7 mouse cellular contexts compared by ENCODE assay signal in genomic region chr11:98933151-98933550, GRCm38 (mm10). TPM values are rescaled to one million over a fixed set of nuclear protein-coding genes. Genes with fewer than 3 reads are reported as not detected.
DNase-seq lines count a peak whose midpoint lies in the region; TF ChIP-seq lines count a peak whose summit lies in the region.

No protein-coding gene starts in this region.

- H3K4me1 ChIP-seq in bone marrow macrophage, adult 2 months (ENCODE audit: control insufficient read depth, insufficient read depth, low read length): peaks cover 41% of the 10 kb centered on the region
- H3K4me1 ChIP-seq in spleen, adult 2 months (ENCODE audit: control insufficient read depth, insufficient read depth, insufficient read length): peaks cover 27% of the 10 kb centered on the region; the same call in 1 of the 2 replicates

- intact Hi-C loops in gastrocnemius, postnatal 36 days (cut with DNase I): loop anchor here (2.0 kb wide), 1 partner anchor 40 kb away; no protein-coding TSS in a partner anchor

- TF ChIP-seq POLR2A in bone marrow macrophage, adult 2 months (IDR thresholded peaks at IDR 0.05; ENCODE audit: borderline replicate concordance, low read depth, low read length): no peak
- TF ChIP-seq POLR2A in spleen, adult 2 months (IDR thresholded peaks at IDR 0.05; ENCODE audit: low read depth, low read length): no peak

- no peaks in the 10 kb centered on the region for H3K36me3 ChIP-seq in spleen, adult 2 months (ENCODE audit: control insufficient read depth, insufficient read depth, low read length)

- DNase-seq in 3134 (ENCODE audit: extremely low read depth, insufficient read length, low spot score) (peak; percentile 89), A20 (ENCODE audit: low read depth, low spot score) (peak; percentile 59)
- peak; percentile 53 to 67 for DNase-seq in gastrocnemius, postnatal 36 days
- DNase-seq in kidney, adult 18-20 months: peak; percentile 71
- DNase-seq in lung, postnatal 10 days: peak; percentile 89
- DNase-seq in spleen, adult 2 months (ENCODE audit: low read depth in 1 of 2, low spot score in 2 of 2): peak in 1 of 2 experiments; percentile 74

- 14% methylated on average over 9 of the region's 9 CpGs for WGBS in spleen, adult 2 months

- H3K27me3 ChIP-seq in spleen, adult 2 months (ENCODE audit: control insufficient read depth, insufficient read depth, low read length): no peaks in the 10 kb centered on the region

- peak; percentile 35 for TF ChIP-seq CTCF in bone marrow macrophage, adult 2 months (IDR thresholded peaks at IDR 0.05; ENCODE audit: low read depth, low read length)
- TF ChIP-seq CTCF in spleen, adult 2 months (IDR thresholded peaks at IDR 0.05; ENCODE audit: extremely low read depth, insufficient read depth, insufficient read length, insufficient replicate concordance): peak; percentile 65; the same call in 1 of the 2 replicates

- H3K4me3 ChIP-seq in bone marrow macrophage, adult 2 months (ENCODE audit: insufficient read depth, low read length): no peak overlapping the region
- no peak overlapping the region for H3K4me3 ChIP-seq in spleen, adult 2 months (ENCODE audit: extremely low read depth, insufficient read depth, insufficient read length)

- H3K27ac ChIP-seq in bone marrow macrophage, adult 2 months (ENCODE audit: insufficient read depth, low read depth, low read length): no peak overlapping the region
- H3K27ac ChIP-seq in spleen, adult 2 months (ENCODE audit: insufficient read depth, low read length): no peak overlapping the region

RNA-seq across cellular contexts. Expression of gene Rara, which starts 5.5 kb away (rescaled TPM):
- polyA plus RNA-seq in bone marrow macrophage, adult 2 months (2012; ENCODE audit: insufficient read depth, insufficient read length, missing spikeins): 24.0 and 25.9 TPM in 2 replicates
- 10 to 100 TPM in 1 of 2 experiments, 1 to 10 TPM in 1; 8.7 to 13.2 TPM for total RNA-seq in gastrocnemius, postnatal 36 days (2021)
- 37.0 and 48.8 TPM in 2 replicates for polyA plus RNA-seq in spleen, adult 2 months (2012; rRNA removed)

RNA-seq across cellular contexts. Expression of gene Cdc6, which starts 25.6 kb away (rescaled TPM):
- polyA plus RNA-seq in bone marrow macrophage, adult 2 months (2012; ENCODE audit: insufficient read depth, insufficient read length, missing spikeins): 4.8 and 6.9 TPM in 2 replicates
- total RNA-seq in gastrocnemius, postnatal 36 days (2021): under 1 TPM; 0.20 to 0.64 TPM
- polyA plus RNA-seq in spleen, adult 2 months (2012; rRNA removed): 1.6 and 2.0 TPM in 2 replicates

RNA-seq across cellular contexts. Expression of gene Gjd3, which starts 49.7 kb away (rescaled TPM):
- not detected in 2 replicates for polyA plus RNA-seq in bone marrow macrophage, adult 2 months (2012; ENCODE audit: insufficient read depth, insufficient read length, missing spikeins)
- not detected for total RNA-seq in gastrocnemius, postnatal 36 days (2021)
- 0.56 and 0.67 TPM in 2 replicates for polyA plus RNA-seq in spleen, adult 2 months (2012; rRNA removed)
